Mouse (Mus musculus) urinary bladder, postnatal 14 days (tissue): ENCODE measurements around the gene Stat3.

Experiments used
- DNase-seq: peaks from one replicate; pipeline ENCODE4 v3.0.0; 2021; ENCODE audit warnings: low spot score

Stat3 gene

DNA sequence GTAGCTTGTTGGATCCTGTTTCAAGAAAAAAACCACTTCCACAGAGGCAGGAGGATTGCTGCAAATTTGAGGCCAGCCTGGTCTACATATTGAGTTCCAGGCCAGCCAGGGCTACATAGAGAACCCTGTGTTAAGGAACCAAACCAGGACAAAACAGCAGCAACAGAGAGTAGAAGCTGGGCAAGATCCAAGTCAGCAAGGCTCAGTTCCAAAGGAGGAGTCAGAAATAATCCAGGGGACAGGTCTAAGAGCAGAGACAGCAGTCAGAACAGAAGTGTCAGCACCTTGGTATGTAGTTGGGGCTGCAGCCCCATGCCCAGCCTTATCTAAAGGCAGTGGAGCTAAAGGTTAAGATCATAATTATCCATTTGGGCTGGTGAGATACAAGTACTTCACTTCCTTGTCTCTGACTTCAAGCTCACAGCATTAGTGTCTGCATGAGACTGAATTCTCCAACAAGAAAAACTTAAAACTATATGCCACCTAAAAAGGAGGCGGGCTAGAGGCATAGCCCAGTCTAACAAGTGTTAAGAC, 14.9 kb downstream of the Stat3 start:
- no peak for DNase-seq

GRCm38 (mm10) chr11:100920887-100921624, 18.3 kb downstream of the Stat3 start:
- DNase-seq = no peak

DNA sequence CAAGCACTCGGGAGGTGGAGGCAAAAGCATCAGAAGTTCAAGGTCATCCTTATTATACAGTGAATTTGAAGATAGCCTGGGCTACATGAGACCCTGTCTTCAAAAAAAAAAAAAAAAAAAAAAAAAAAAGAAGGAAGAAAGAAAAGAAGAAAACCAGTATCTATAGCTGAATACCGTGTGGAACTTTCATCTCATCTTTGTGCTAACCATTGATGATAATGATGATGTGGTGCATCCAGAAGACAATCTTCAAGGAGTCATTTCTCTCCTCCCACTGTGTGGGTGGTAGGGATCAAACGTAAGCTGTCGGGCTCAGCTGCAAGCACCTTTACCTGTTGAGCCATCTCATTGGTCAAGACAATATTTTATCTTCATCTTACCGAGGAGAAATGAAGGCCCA, 21.3 kb downstream of the Stat3 start:
- no peak for DNase-seq

- DNase-seq = no peak
Measured at GRCm38 (mm10) chr11:100916432-100916971, 22.8 kb downstream of the Stat3 start.

DNA sequence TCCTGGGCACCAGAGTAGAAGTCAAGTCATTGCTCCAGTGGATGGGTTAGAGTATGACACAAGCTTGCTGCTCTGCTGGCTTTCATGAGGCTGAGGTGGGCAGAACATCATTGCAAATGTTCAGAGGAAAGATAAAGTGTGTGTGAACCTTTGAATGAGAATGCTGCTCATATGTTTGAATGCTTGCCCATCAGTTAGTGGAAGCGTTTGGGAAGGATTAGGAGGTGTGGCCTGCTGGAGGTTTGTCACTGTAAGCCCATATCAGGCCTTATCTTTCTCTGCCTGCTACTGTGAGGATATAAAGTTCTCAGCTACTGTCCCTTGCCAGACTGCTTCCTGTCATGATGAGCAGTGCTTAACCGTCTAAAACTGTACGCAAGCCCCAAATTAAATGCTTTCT, 24.3 kb downstream of the Stat3 start:
- no peak for DNase-seq

DNA sequence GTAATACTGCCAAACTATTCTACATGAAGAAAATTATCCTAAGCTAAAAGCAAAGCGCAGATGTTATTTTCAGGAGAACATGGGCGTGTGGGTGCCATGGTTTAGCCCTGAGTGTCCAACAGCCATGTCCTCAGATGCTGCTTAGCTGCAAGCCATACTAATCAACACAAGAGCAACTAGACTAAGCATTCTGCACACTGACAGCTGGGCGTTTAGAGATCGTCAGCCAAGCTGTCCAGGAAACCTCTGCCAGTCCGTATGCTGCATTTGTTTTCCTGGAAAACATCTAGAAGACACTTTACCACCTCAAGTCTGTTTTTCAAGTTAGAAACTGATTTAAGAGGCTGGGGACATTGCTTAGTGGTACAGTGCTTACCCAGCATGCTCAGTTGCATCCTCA, 24.9 kb downstream of the Stat3 start:
- DNase-seq = no peak

GRCm38 (mm10) chr11:100912401-100913155, 26.8 kb downstream of the Stat3 start:
- no peak for DNase-seq

DNA sequence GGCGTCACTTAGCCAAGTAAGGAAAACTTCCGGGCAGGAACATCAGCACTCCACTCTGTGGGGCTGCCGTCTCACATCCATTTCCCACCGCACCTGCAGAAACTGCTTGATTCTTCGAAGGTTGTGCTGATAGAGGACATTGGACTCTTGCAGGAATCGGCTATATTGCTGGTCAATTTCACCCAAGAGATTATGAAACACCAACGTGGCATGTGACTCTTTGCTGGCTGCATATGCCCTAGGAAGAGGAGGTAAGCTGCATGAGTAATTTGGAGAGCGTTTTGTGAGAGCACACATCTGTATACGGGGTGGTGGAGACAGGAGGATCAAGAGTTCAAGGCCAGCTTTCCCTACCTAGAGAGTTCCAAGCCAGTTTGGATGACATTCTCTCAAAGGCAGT, 30.8 kb downstream of the Stat3 start:
- DNase-seq = no peak

GRCm38 (mm10) chr11:100908112-100908511, 31.2 kb downstream of the Stat3 start:
- no peak for DNase-seq

DNA sequence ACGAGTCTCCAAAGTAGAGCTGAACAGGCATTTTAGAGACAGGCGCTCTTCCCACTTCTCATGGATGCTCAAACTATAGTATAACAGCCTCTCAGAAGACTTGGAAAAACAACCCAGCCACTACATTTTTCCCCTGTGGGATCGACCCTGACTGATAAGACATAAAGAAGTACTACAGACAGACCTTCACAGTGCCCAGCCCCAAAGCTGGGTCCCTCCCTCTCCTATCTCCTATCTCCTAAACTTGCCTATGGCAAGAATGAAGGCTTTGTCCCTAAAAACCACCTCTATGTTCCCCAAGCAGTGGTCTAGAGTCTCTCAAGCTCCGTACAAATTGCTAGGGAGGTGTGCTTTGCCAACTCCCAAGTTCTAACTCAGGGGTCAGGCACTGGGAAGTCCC, 32.5 kb downstream of the Stat3 start:
- no peak for DNase-seq

DNA sequence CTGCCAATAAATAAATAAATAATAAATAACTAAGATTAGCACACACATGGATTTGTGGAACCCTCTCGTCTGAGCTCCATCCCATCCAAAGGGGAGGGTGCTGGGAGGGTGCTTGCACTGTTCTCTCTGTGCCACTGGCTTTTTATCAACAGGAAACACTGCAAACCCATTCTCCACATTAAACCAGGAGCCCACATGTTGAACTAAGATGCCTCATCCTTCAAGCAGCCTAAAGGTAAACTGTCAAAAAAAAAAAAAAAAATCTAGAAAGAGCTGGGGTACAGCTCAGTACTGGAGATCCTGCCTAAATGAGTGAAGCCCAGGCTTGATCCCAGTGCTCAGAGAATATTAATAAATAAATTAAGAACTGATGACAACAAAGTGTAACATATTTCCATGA, 33.4 kb downstream of the Stat3 start:
- no peak for DNase-seq

DNA sequence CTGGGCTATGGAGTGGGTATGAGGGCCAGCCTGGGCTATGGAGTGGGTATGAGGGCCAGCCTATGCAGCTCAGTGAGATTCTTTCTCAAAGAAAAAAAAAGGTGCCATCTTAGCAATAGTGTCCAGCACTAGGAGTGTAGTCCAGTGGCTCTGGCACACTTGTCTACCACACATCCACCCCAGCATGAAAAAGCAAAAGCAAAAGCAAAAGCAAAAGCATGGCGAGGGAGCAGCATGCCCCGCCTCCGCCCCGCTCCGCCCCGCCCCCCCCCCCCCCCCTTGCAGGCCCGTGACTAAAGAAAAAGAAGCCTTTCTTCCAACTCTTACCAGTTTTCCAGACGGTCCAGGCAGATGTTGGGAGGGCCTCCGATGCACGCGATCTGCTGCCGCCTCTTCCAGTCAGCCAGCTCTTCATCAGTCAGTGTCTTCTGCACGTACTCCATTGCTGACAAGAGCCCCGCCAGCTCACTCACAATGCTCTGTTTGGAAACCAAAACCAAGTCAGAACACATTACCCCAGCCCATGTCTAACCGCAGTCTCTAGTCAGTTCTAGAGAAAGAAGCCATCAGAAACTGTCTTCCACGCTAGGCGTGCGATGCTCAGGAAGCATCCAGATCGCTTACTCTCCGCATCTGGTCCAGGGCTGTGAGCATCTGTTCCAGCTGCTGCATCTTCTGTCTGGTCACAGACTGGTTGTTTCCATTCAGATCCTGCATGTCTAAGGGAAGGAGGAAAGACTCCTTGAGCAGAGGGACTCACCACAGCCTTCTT, 34.6 kb downstream of the Stat3 start:
- DNase-seq = no peak

GRCm38 (mm10) chr11:100898441-100899199, 40.7 kb downstream of the Stat3 start:
- DNase-seq = no peak

- no peak for DNase-seq
Measured at GRCm38 (mm10) chr11:100897294-100898231, 41.8 kb downstream of the Stat3 start.

GRCm38 (mm10) chr11:100896078-100896477, 43.3 kb downstream of the Stat3 start:
- no peak for DNase-seq

GRCm38 (mm10) chr11:100894146-100894918, 45.0 kb downstream of the Stat3 start:
- DNase-seq = no peak

DNA sequence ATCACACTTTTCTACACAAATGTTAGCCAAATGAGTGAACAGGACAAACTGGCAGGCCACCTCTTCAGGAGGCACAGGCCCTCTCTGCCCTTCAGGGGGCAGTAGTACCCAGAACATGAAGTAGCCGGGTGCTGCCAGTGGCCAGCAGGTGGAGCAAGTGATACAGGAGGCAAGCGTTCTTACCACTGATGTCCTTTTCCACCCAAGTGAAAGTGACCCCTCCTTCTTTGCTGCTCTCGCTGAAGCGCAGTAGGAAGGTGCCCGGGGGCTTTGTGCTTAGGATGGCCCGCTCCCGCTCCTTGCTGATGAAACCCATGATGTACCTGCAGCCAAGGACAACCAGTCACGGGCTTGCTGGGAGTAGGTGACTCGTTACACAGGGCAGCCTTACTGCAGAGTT, 45.9 kb downstream of the Stat3 start:
- peak; percentile 92 for DNase-seq

DNA sequence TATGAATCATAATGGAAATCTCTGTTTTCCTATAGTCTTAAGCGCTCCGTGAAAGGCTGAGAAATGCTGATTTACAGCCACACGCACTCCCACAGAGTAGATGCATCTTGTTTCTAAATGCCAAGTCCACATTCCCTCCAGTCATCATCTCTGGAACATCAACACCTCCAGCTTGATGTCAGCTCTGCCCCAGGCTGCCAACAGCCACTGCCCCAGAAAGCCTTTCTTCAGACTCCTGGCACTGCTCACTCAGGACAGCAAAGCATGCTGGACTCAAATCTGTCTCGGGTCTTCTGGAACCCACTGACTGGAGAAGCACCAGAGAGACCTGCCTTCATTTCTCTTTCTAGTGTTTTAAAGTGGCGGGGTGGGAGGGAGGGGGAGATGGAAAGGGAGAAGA, 46.9 kb downstream of the Stat3 start:
- DNase-seq = no peak

DNA sequence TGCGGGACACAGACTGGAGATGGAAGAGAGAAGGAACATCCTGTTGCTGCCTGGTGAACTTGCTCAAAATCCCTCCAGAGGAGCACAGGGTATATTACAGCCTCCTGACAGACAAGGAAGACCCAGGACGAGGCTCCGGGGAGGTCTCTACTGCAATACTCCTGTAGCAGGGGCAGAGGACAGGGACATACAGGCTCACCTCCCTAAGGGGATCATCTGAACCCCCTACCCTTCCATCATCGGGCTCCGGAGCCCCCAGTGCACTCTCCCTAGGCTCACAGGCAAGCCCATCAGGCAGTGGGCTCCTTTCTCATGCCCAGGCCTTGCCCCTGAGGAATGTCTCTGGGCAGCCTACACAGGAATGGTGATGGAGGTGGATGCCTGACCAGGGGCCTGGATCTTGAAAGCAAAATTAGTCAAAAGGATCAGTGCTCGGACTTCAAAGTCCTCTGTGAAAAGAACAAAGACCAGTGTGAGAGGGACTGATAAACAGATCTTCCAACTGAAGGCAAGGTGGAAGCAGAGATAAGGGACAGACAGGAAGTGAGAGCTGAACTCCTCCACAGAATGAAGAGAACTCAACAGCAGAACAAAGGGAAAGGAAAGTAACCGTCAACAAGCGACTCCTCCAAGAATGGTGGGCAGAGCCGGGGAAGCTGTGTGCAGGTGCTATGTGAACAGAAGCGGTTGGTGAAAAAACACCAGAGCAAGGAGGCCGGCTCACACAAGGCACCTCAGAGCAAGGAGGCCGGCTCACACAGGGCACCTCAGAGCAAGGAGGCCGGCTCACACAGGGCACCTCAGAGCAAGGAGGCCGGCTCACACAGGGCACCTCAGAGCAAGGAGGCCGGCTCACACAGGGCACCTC, 47.9 kb downstream of the Stat3 start:
- DNase-seq = no peak
